Mouse (Mus musculus) cerebellum, adult 2 months (tissue): ENCODE results near the gene Zfp646. TPM values are rescaled to one million over a fixed set of nuclear protein-coding genes. Genes with fewer than 3 reads are reported as not detected.
"Not testable (repeated sequence)": the region's sequence is repeated elsewhere in the genome, so short reads cannot be mapped to it uniquely, and the experiment has no call there.

Experiments used
- DNase-seq, 2 experiments: peaks; one replicate each; pipeline ENCODE4 v3.0.0; 2021
- H3K27ac ChIP-seq: fragments of 200-500 bp; 2 replicates; pipeline ENCODE4 v1.5.1; 2012; ENCODE audit warnings: low read length, control low read depth, inconsistent platforms; ENCODE audit not compliant: insufficient read depth
- H3K27me3 ChIP-seq: fragments of 200-500 bp; 2 replicates; pipeline ENCODE4 v1.6.1; 2012; ENCODE audit warnings: inconsistent platforms, mild to moderate bottlenecking, low read length, moderate library complexity; ENCODE audit not compliant: control insufficient read depth, insufficient read depth
- H3K4me1 ChIP-seq: fragments of 200-500 bp; 2 replicates; pipeline ENCODE4 v1.6.1; 2011; ENCODE audit warnings: low read length; ENCODE audit not compliant: control insufficient read depth, insufficient read depth
- H3K4me3 ChIP-seq: fragments of 200-500 bp; replicated peaks from 2 replicates; pipeline ENCODE3; 2011; ENCODE audit warnings: mild to moderate bottlenecking, low read depth, low read length, control low read depth; ENCODE audit not compliant: insufficient read depth
- CTCF ChIP-seq: fragments of 200-500 bp; IDR thresholded peaks from 2 replicates; pipeline ENCODE4 v1.5.1; 2011; ENCODE audit warnings: low read depth, mild to moderate bottlenecking, control low read depth, low read length, moderate library complexity, borderline replicate concordance; ENCODE audit not compliant: insufficient read depth
- POLR2A ChIP-seq: fragments of 200-500 bp; IDR thresholded peaks from 2 replicates; pipeline ENCODE4 v1.6.1; 2011; ENCODE audit warnings: low read length, control low read depth, borderline replicate concordance; ENCODE audit not compliant: insufficient read depth
- WGBS: fragments of 180-500 bp; shearing (Covaris S2); methylation state at CpG from one replicate; pipeline ENCODE4 v1.1.7; 2018; 5-methylcytosine and 5-hydroxymethylcytosine counted together
- polyA plus RNA-seq: library from polyadenylated mRNA; depleted of rRNA; stranded (reverse); fragments of >200 nt; gene quantifications from 2 replicates; pipeline ENCODE4 v1.2.3, GENCODE M21; 2012

Zfp646 gene
- polyA plus RNA-seq, 1 experiment: 17.8 TPM

- TF ChIP-seq POLR2A: no peak
- TF ChIP-seq CTCF: no peak
These were observed 11.2 kb downstream of the Zfp646 start for GRCm38 (mm10) chr7:127887191-127887590.

GRCm38 (mm10) chr7:127887781-127888180 is 11.8 kb downstream of the Zfp646 start:
- Histone ChIP-seq H3K27ac (no peak overlapping the region), H3K4me1 (peaks cover 7% of the 10 kb centered on the region), H3K27me3 (no peaks in the 10 kb centered on the region), H3K4me3 (no peak overlapping the region)
- TF ChIP-seq POLR2A: no peak
- no peak for TF ChIP-seq CTCF
- 73% methylated on average over 3 of the region's 3 CpGs for WGBS
- no peak for DNase-seq

More at GRCm38 (mm10) chr7:127887191-127887590, 11.2 kb downstream of the Zfp646 start:
- 57% methylated on average over 8 of the region's 8 CpGs for WGBS
- peaks cover 7% of the 10 kb centered on the region for H3K4me1 ChIP-seq
- no peak overlapping the region for H3K27ac ChIP-seq
- no peak overlapping the region for H3K4me3 ChIP-seq
- H3K27me3 ChIP-seq: no peaks in the 10 kb centered on the region
- DNase-seq: no peak

GRCm38 (mm10) chr7:127888821-127889220 is 12.8 kb downstream of the Zfp646 start:
- DNase-seq: no peak
- 49% methylated on average over 3 of the region's 3 CpGs for WGBS

GRCm38 (mm10) chr7:127890798-127891197 is 14.8 kb downstream of the Zfp646 start, which contains the start of gene Prss53:
Prss53 (minus strand) TSS chr7:127890970.
- no peaks in the 10 kb centered on the region for H3K27me3 ChIP-seq
- H3K27ac ChIP-seq: no peak within 1 kb of the TSS
- peaks cover 4% of the 10 kb centered on the region; the same call in 1 of the 2 replicates for H3K4me1 ChIP-seq
- DNase-seq: no peak
- no peak within 1 kb of the TSS for H3K4me3 ChIP-seq
- 25% methylated on average over 4 of the region's 4 CpGs for WGBS
- TF ChIP-seq POLR2A (no peak), CTCF (no peak)

More at GRCm38 (mm10) chr7:127888821-127889220, 12.8 kb downstream of the Zfp646 start:
- H3K4me1 ChIP-seq: peaks cover 2% of the 10 kb centered on the region
- no peaks in the 10 kb centered on the region for H3K27me3 ChIP-seq
- H3K27ac ChIP-seq: no peak overlapping the region
- TF ChIP-seq POLR2A (no peak), CTCF (no peak)
- H3K4me3 ChIP-seq: no peak overlapping the region

- no peak for TF ChIP-seq POLR2A
- TF ChIP-seq CTCF: no peak
- WGBS: 71% methylated on average over 5 of the region's 5 CpGs
- DNase-seq: no peak
- Histone ChIP-seq H3K4me3 (peak overlapping the region; percentile 66), H3K27ac (no peak overlapping the region), H3K4me1 (peaks cover 4% of the 10 kb centered on the region; the same call in 1 of the 2 replicates), H3K27me3 (no peaks in the 10 kb centered on the region)
These were observed 18.5 kb downstream of the Zfp646 start for GRCm38 (mm10) chr7:127894480-127894879.

- Histone ChIP-seq H3K4me1 (peaks cover 4% of the 10 kb centered on the region; the same call in 1 of the 2 replicates), H3K27ac (peak within 1 kb of the TSS; percentile 3; the same call in 1 of the 2 replicates), H3K27me3 (no peaks in the 10 kb centered on the region), H3K4me3 (peak within 1 kb of the TSS; percentile 66)
- TF ChIP-seq CTCF (peak; percentile 53; the same call in 1 of the 2 replicates), POLR2A (peak; percentile 86)
- DNase-seq: peak; percentile 97 to 98
- WGBS: under 1% methylated on average over 26 of the region's 26 CpGs
These were observed 19.4 kb downstream of the Zfp646 start, which contains the start of the genes Gm21974 and Vkorc1 for GRCm38 (mm10) chr7:127895442-127895841. Gm21974 (minus strand) TSS chr7:127895454. Vkorc1 (minus strand) TSS chr7:127895617.

GRCm38 (mm10) chr7:127895891-127896290 is 19.9 kb downstream of the Zfp646 start:
- H3K4me3 ChIP-seq, DNase-seq, H3K27me3 ChIP-seq, H3K27ac ChIP-seq, H3K4me1 ChIP-seq: not testable (repeated sequence)
- 62% methylated on average over 7 of the region's 7 CpGs for WGBS

GRCm38 (mm10) chr7:127896384-127896783 is 20.4 kb downstream of the Zfp646 start:
- H3K27me3 ChIP-seq: no peaks in the 10 kb centered on the region
- H3K4me1 ChIP-seq: peaks cover 4% of the 10 kb centered on the region; the same call in 1 of the 2 replicates
- peak; percentile 63 to 73 for DNase-seq
- H3K4me3 ChIP-seq: no peak overlapping the region
- 50% methylated on average over 13 of the region's 13 CpGs for WGBS
- no peak overlapping the region for H3K27ac ChIP-seq
- TF ChIP-seq CTCF: peak; percentile 78
- TF ChIP-seq POLR2A: no peak
